7 mouse cellular contexts compared by ENCODE assay signal in genomic region chr3:153973171-153973948, GRCm38 (mm10). TPM values are rescaled to one million over a fixed set of nuclear protein-coding genes. Genes with fewer than 3 reads are reported as not detected.
DNase-seq lines count a peak whose midpoint lies in the region; ATAC-seq lines count a peak whose summit lies in the region.

Gene Slc44a5, plus strand, starts transcription at chr3:153973436.

- DNase-seq in ovary, postnatal 36 days (ENCODE audit: low spot score): peak; percentile 21
- no peak for DNase-seq in ovary, adult 18-20 months (ENCODE audit: low spot score)
- peak; percentile 35 for DNase-seq in embryo, embryonic 10 days (ENCODE audit: low spot score)
- peak; percentile 38 for DNase-seq in heart, postnatal 4 days
- peak; percentile 53 for DNase-seq in limb, embryonic 11.5 days (ENCODE audit: low spot score)
- no peak for DNase-seq in urinary bladder, postnatal 36 days (ENCODE audit: low spot score in 2 of 2)

- H3K4me2 ChIP-seq in limb, embryonic 11.5 days (ENCODE audit: low read depth, severe bottlenecking): peak within 1 kb of the TSS; percentile 95
- peak within 1 kb of the TSS; percentile 98 for H3K4me2 ChIP-seq in neural tube, embryonic 15.5 days

- H3K4me3 ChIP-seq in limb, embryonic 11.5 days (ENCODE audit: low read depth, low read length): peak within 1 kb of the TSS; percentile 51
- peak within 1 kb of the TSS; percentile 68 for H3K4me3 ChIP-seq in neural tube, embryonic 15.5 days (replicated peaks)

- H3K27ac ChIP-seq in limb, embryonic 11.5 days (replicated peaks; ENCODE audit: low read depth, low read length): no peak within 1 kb of the TSS
- peak within 1 kb of the TSS; percentile 61 for H3K27ac ChIP-seq in neural tube, embryonic 15.5 days (replicated peaks)

- H3K36me3 ChIP-seq in limb, embryonic 11.5 days (ENCODE audit: control insufficient read depth, insufficient read depth, low read length): no peaks in the 10 kb centered on the region
- no peaks in the 10 kb centered on the region for H3K36me3 ChIP-seq in neural tube, embryonic 15.5 days

- peak; percentile 65; the same call in 1 of the 2 replicates for ATAC-seq in limb, embryonic 11.5 days (ENCODE audit: insufficient number of reproducible peaks, low FRiP score, low TSS enrichment, low read depth)
- ATAC-seq in neural tube, embryonic 15.5 days (ENCODE audit: low FRiP score): peak; percentile 92

- H3K9me3 ChIP-seq in limb, embryonic 11.5 days (ENCODE audit: control insufficient read depth, low read length): no peaks in the 10 kb centered on the region
- no peaks in the 10 kb centered on the region for H3K9me3 ChIP-seq in neural tube, embryonic 15.5 days (replicated peaks)

- peaks cover 35% of the 10 kb centered on the region for H3K27me3 ChIP-seq in limb, embryonic 11.5 days (ENCODE audit: control insufficient read depth, insufficient read depth, low read length)
- H3K27me3 ChIP-seq in neural tube, embryonic 15.5 days (replicated peaks): peaks cover 12% of the 10 kb centered on the region; the same call in 1 of the 2 replicates

- under 1% methylated on average over 62 of the region's 66 CpGs for WGBS in limb, embryonic 11.5 days
- under 1% methylated on average over 48 of the region's 66 CpGs for WGBS in neural tube, embryonic 15.5 days

- peaks cover 2% of the 10 kb centered on the region; the same call in 1 of the 2 replicates for H3K4me1 ChIP-seq in limb, embryonic 11.5 days (ENCODE audit: control insufficient read depth, insufficient read depth, low read length)
- peaks cover 20% of the 10 kb centered on the region for H3K4me1 ChIP-seq in neural tube, embryonic 15.5 days

- peak within 1 kb of the TSS; percentile 61 for H3K9ac ChIP-seq in limb, embryonic 11.5 days (ENCODE audit: low read length)
- peak within 1 kb of the TSS; percentile 69 for H3K9ac ChIP-seq in neural tube, embryonic 15.5 days (replicated peaks)

RNA-seq across cellular contexts. Expression of gene Slc44a5, which starts in this region (rescaled TPM):
- total RNA-seq in heart, postnatal 4 days (2021): under 1 TPM; 0.29 to 0.50 TPM
- polyA plus RNA-seq in limb, embryonic 11.5 days (2014; fragmentation: Nextera tagmentation; extraction: Ambion mirVana): 0.24 and 0.39 TPM in 2 replicates
- 5.1 and 5.7 TPM in 2 replicates for polyA plus RNA-seq in neural tube, embryonic 15.5 days (2015; fragmentation: Nextera tagmentation; extraction: Ambion mirVana)

Comparison
In these comparisons a context has a peak if more than half of its experiments do, and no peak if none do; other contexts are left out.
1. DNase-seq: peak in ovary, postnatal 36 days (single experiment) and embryo, embryonic 10 days (single experiment); none in ovary, adult 18-20 months (single experiment) and urinary bladder, postnatal 36 days (0 of 2).
2. Peak in DNase-seq in heart, postnatal 4 days; RNA of the gene not detected or under 1 TPM.
3. Peak in DNase-seq, ATAC-seq, H3K4me3 ChIP-seq, H3K9ac ChIP-seq and H3K4me2 ChIP-seq in limb, embryonic 11.5 days; RNA of the gene not detected or under 1 TPM.